Mouse (Mus musculus) B cell, adult 2 months (primary cell): ENCODE measurements around the gene Smurf2.

Source experiments
- DNase-seq, 2 experiments: peaks; one replicate each; pipeline ENCODE4 v3.0.0; 2022

The Smurf2 gene

DNA sequence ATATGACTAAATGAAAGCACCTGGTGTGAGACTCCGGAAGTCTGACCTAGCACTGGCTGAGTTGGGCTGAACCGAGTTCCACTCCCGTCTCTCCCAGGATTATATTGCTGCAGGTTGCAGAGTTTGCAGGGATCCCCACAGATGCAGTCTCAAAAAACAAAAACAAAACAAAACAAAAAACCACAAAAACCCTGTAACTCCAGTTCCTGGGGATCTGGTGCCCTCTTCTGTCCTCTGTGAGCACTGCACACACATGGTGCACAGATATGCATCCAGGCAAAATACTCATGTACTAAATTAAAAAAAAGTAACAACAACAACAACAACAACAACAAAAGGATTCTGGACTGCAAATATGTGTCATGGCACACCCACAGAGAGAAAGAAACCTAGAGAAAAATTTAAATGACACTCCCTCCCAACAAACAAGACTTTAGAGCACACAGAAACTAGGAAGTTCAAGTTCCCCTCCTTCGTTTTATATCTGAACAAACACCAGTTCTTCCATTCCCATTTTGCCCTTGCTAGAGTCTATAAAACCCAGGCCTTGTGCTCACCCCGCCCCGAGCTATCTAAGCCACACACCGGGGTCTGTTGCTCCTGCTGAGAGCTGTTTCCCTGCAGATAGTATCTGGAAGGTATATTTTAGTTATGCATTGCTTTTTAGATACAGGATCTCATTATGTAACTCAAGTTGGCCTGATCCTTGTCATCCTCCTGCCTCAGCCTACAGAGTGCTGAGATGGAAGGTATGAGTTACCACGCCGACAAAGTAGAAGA is 150.1 kb downstream of the Smurf2 start:
- DNase-seq = peak; percentile 77 to 80
